Mouse (Mus musculus): ENCODE measurements around the gene Foxj1.

Foxj1 gene

GRCm38 (mm10) chr11:116305423-116305822 is 29.8 kb downstream of the Foxj1 start:
- no peak for DNase-seq (ENCODE audit: low spot score in 2 of 2)

- DNase-seq (ENCODE audit: low spot score in 2 of 2), result no peak
These were observed 36.6 kb downstream of the Foxj1 start for GRCm38 (mm10) chr11:116298621-116299020.

GRCm38 (mm10) chr11:116298221-116298620 is 37.0 kb downstream of the Foxj1 start:
- DNase-seq (ENCODE audit: low spot score in 2 of 2), result no peak

GRCm38 (mm10) chr11:116297017-116297416 is 38.2 kb downstream of the Foxj1 start:
- no peak for DNase-seq (ENCODE audit: low spot score in 2 of 2)

GRCm38 (mm10) chr11:116296191-116296734 is 38.9 kb downstream of the Foxj1 start:
- DNase-seq (ENCODE audit: low spot score in 2 of 2), result no peak

GRCm38 (mm10) chr11:116294319-116294718 is 40.9 kb downstream of the Foxj1 start:
- peak in 1 of 2 experiments; percentile 52 for DNase-seq (ENCODE audit: low spot score in 2 of 2)

GRCm38 (mm10) chr11:116293538-116294137 is 41.6 kb downstream of the Foxj1 start:
- DNase-seq (ENCODE audit: low spot score in 2 of 2), result no peak

GRCm38 (mm10) chr11:116292401-116292800 is 42.8 kb downstream of the Foxj1 start:
- DNase-seq (ENCODE audit: low spot score in 2 of 2), result no peak

- no peak for DNase-seq (ENCODE audit: low spot score in 2 of 2)
These were observed 44.6 kb downstream of the Foxj1 start for GRCm38 (mm10) chr11:116290556-116290955.

GRCm38 (mm10) chr11:116287351-116287750 is 47.8 kb downstream of the Foxj1 start:
- DNase-seq (ENCODE audit: low spot score in 2 of 2), result no peak

GRCm38 (mm10) chr11:116285770-116286191 is 49.4 kb downstream of the Foxj1 start:
- no peak for DNase-seq (ENCODE audit: low spot score in 2 of 2)

- no peak for DNase-seq (ENCODE audit: low spot score in 2 of 2)
These were observed 51.2 kb downstream of the Foxj1 start for GRCm38 (mm10) chr11:116283982-116284381.

- DNase-seq (ENCODE audit: low spot score in 2 of 2), result no peak
These were observed 52.2 kb downstream of the Foxj1 start for GRCm38 (mm10) chr11:116282912-116283521.

GRCm38 (mm10) chr11:116282089-116282488 is 53.1 kb downstream of the Foxj1 start:
- DNase-seq (ENCODE audit: low spot score in 2 of 2), result no peak

GRCm38 (mm10) chr11:116281671-116282070 is 53.5 kb downstream of the Foxj1 start:
- DNase-seq (ENCODE audit: low spot score in 2 of 2), result no peak

GRCm38 (mm10) chr11:116280751-116281663 is 54.2 kb downstream of the Foxj1 start, which contains the start of gene Galr2:
Gene Galr2, plus strand, starts transcription at chr11:116280939.
- DNase-seq (ENCODE audit: low spot score in 2 of 2), result no peak
